8 mouse cellular contexts compared by ENCODE assay signal in genomic region chr16:31425508-31425907, GRCm38 (mm10). TPM values are rescaled to one million over a fixed set of nuclear protein-coding genes. Genes with fewer than 3 reads are reported as not detected.
DNase-seq lines count a peak whose midpoint lies in the region; ATAC-seq and TF ChIP-seq lines count a peak whose summit lies in the region.

No protein-coding gene starts in this region.

- WGBS in kidney, adult 2 months: 1% methylated on average over 4 of the region's 4 CpGs
- WGBS in kidney, embryonic 15.5 days: 7% methylated on average over 4 of the region's 4 CpGs

- TF ChIP-seq POLR2A in kidney, adult 2 months (IDR thresholded peaks at IDR 0.05; ENCODE audit: low read depth, low read length): no peak

- peak; percentile 87 for DNase-seq in kidney, adult 2 months
- peak; percentile 92 for DNase-seq in ZHBTc4 (ENCODE audit: low read depth, low spot score)
- DNase-seq in cerebellum, postnatal 36 days: peak; percentile 88 to 90
- peak; percentile 89 for DNase-seq in kidney, adult 9 months
- peak; percentile 66 to 77 for DNase-seq in lung, adult 18-20 months
- peak; percentile 73 for DNase-seq in right cerebral cortex, postnatal 4 days
- peak; percentile 43 to 79 for DNase-seq in urinary bladder, postnatal 4 days (ENCODE audit: low spot score in 2 of 2)

- peak; percentile 88 for TF ChIP-seq CTCF in kidney, adult 2 months (conservative IDR thresholded peaks at IDR 0.05; ENCODE audit: insufficient read depth, insufficient read length, low read depth, low read length)

- H3K27me3 ChIP-seq in kidney, adult 2 months (replicated peaks; ENCODE audit: control insufficient read depth, insufficient read depth, low read length): no peaks in the 10 kb centered on the region
- H3K27me3 ChIP-seq in kidney, embryonic 15.5 days: peaks cover 37% of the 10 kb centered on the region

- no peak for ATAC-seq in kidney, embryonic 15.5 days (replicated peaks; ENCODE audit: low FRiP score)

- H3K4me2 ChIP-seq in kidney, embryonic 15.5 days: no peak overlapping the region

- no peak overlapping the region for H3K9ac ChIP-seq in kidney, embryonic 15.5 days

- H3K4me1 ChIP-seq in kidney, adult 2 months (ENCODE audit: control insufficient read depth, insufficient read depth, low read length): peaks cover 5% of the 10 kb centered on the region; the same call in 1 of the 2 replicates
- peaks cover 21% of the 10 kb centered on the region for H3K4me1 ChIP-seq in kidney, embryonic 15.5 days

- no peak overlapping the region for H3K27ac ChIP-seq in kidney, adult 2 months (ENCODE audit: insufficient read depth, low read depth, low read length)
- no peak overlapping the region for H3K27ac ChIP-seq in kidney, embryonic 15.5 days

- no peak overlapping the region for H3K4me3 ChIP-seq in kidney, adult 2 months (ENCODE audit: insufficient read depth, low read depth, low read length)
- H3K4me3 ChIP-seq in kidney, embryonic 15.5 days (replicated peaks): no peak overlapping the region

- H3K9me3 ChIP-seq in kidney, embryonic 15.5 days (replicated peaks): no peaks in the 10 kb centered on the region

- no peaks in the 10 kb centered on the region for H3K36me3 ChIP-seq in kidney, adult 2 months (ENCODE audit: control insufficient read depth, insufficient read depth, low read length)
- H3K36me3 ChIP-seq in kidney, embryonic 15.5 days: no peaks in the 10 kb centered on the region

RNA-seq across cellular contexts. Expression of gene Bdh1, which starts 3.4 kb away (rescaled TPM):
- 197 and 276 TPM in 2 replicates for polyA plus RNA-seq in kidney, adult 2 months (2012; rRNA removed)
- 23.6 and 25.4 TPM in 2 replicates for polyA plus RNA-seq in kidney, embryonic 15.5 days (2015; fragmentation: Nextera tagmentation; extraction: Ambion mirVana)
